Mouse (Mus musculus) thymus, adult 18-20 months (tissue): ENCODE measurements around the gene Rapgef3.

ENCODE experiments used
- DNase-seq, 2 experiments: peaks; one replicate each; pipeline ENCODE4 v3.0.0; 2022; ENCODE audit warnings: mixed read lengths in 2 of 2

The Rapgef3 gene

GRCm38 (mm10) chr15:97770280-97770679, 2.5 kb upstream of the Rapgef3 start:
- no peak for DNase-seq

- DNase-seq = no peak
Measured at GRCm38 (mm10) chr15:97768192-97768591, 420 bp upstream of the Rapgef3 start.

GRCm38 (mm10) chr15:97766594-97767279, 1.0 kb downstream of the Rapgef3 start:
- no peak for DNase-seq

- no peak for DNase-seq
Measured at GRCm38 (mm10) chr15:97766194-97766593, 1.6 kb downstream of the Rapgef3 start.

GRCm38 (mm10) chr15:97765090-97765794, 2.5 kb downstream of the Rapgef3 start:
- DNase-seq = no peak

GRCm38 (mm10) chr15:97764532-97764931, 3.2 kb downstream of the Rapgef3 start:
- no peak for DNase-seq

GRCm38 (mm10) chr15:97763256-97764049, 4.3 kb downstream of the Rapgef3 start:
- no peak for DNase-seq

GRCm38 (mm10) chr15:97762733-97763132, 5.0 kb downstream of the Rapgef3 start:
- DNase-seq = no peak

- no peak for DNase-seq
Measured at GRCm38 (mm10) chr15:97761438-97761837, 6.3 kb downstream of the Rapgef3 start.

- DNase-seq = no peak
Measured at GRCm38 (mm10) chr15:97760952-97761351, 6.8 kb downstream of the Rapgef3 start.

- DNase-seq = no peak
Measured at GRCm38 (mm10) chr15:97760006-97760405, 7.8 kb downstream of the Rapgef3 start.

GRCm38 (mm10) chr15:97755361-97755760, 12.4 kb downstream of the Rapgef3 start:
- no peak for DNase-seq

- no peak for DNase-seq
Measured at GRCm38 (mm10) chr15:97754476-97754875, 13.3 kb downstream of the Rapgef3 start.

GRCm38 (mm10) chr15:97752491-97752890, 15.3 kb downstream of the Rapgef3 start:
- no peak for DNase-seq

GRCm38 (mm10) chr15:97751676-97752075, 16.1 kb downstream of the Rapgef3 start:
- peak in 1 of 2 experiments; percentile 59 for DNase-seq

GRCm38 (mm10) chr15:97750697-97751096, 17.1 kb downstream of the Rapgef3 start:
- DNase-seq = peak; percentile 73 to 84

GRCm38 (mm10) chr15:97749841-97750240, 17.9 kb downstream of the Rapgef3 start:
- peak in 1 of 2 experiments; percentile 59 for DNase-seq

- peak in 1 of 2 experiments; percentile 50 for DNase-seq
Measured at GRCm38 (mm10) chr15:97749397-97749796, 18.4 kb downstream of the Rapgef3 start.

- DNase-seq = no peak
Measured at GRCm38 (mm10) chr15:97748964-97749363, 18.8 kb downstream of the Rapgef3 start.

- peak; percentile 65 to 81 for DNase-seq
Measured at GRCm38 (mm10) chr15:97748309-97748708, 19.5 kb downstream of the Rapgef3 start.

GRCm38 (mm10) chr15:97747486-97747885, 20.3 kb downstream of the Rapgef3 start:
- no peak for DNase-seq

- DNase-seq = no peak
Measured at GRCm38 (mm10) chr15:97746748-97747147, 21.0 kb downstream of the Rapgef3 start.

GRCm38 (mm10) chr15:97746278-97746677, 21.5 kb downstream of the Rapgef3 start:
- no peak for DNase-seq
